Mouse (Mus musculus) intestine, embryonic 14.5 days (tissue): ENCODE results near the gene Glipr1l3. TPM values are rescaled to one million over a fixed set of nuclear protein-coding genes. Genes with fewer than 3 reads are reported as not detected.
"Not testable (repeated sequence)": the region's sequence is repeated elsewhere in the genome, so short reads cannot be mapped to it uniquely, and the experiment has no call there.

Source experiments
- ATAC-seq: fragments of 200-750 bp; cut with Nextera tagmentation; replicated peaks from 2 replicates; pipeline ENCODE4 v1.8.0; 2017; ENCODE audit warnings: low read depth, moderate number of reproducible peaks, moderate TSS enrichment, moderate library complexity; ENCODE audit not compliant: low FRiP score, low TSS enrichment
- DNase-seq: peaks from one replicate; pipeline ENCODE4 v3.0.0-alpha.2; 2018; ENCODE audit warnings: low spot score
- H3K27ac ChIP-seq: fragments of 300-500 bp; sonication (generic); 2 replicates; pipeline ENCODE4 v1.5.1; 2014; ENCODE audit warnings: low read depth, mild to moderate bottlenecking, control low read depth
- H3K27me3 ChIP-seq: fragments of 300-500 bp; sonication (generic); replicated peaks from 2 replicates; pipeline ENCODE4 v1.6.1; 2014; ENCODE audit warnings: low read length, control low read depth; ENCODE audit not compliant: control insufficient read depth, insufficient read depth
- H3K36me3 ChIP-seq: fragments of 300-500 bp; sonication (generic); 2 replicates; pipeline ENCODE4 v1.6.1; 2014; ENCODE audit warnings: low read length, control low read depth; ENCODE audit not compliant: control insufficient read depth, insufficient read depth
- H3K4me1 ChIP-seq: fragments of 300-500 bp; sonication (generic); replicated peaks from 2 replicates; pipeline ENCODE4 v1.6.1; 2014; ENCODE audit warnings: low read length, control low read depth, mixed read lengths; ENCODE audit not compliant: control insufficient read depth, insufficient read depth
- H3K4me2 ChIP-seq: fragments of 300-500 bp; sonication (generic); 2 replicates; pipeline ENCODE4 v1.6.1; 2014; ENCODE audit warnings: low read length
- H3K4me3 ChIP-seq: fragments of 300-500 bp; sonication (generic); 2 replicates; pipeline ENCODE4 v1.5.1; 2014; ENCODE audit warnings: low read depth, low read length, control low read depth, mixed read lengths
- H3K9ac ChIP-seq: fragments of 300-500 bp; sonication (generic); 2 replicates; pipeline ENCODE4 v1.6.1; 2014; ENCODE audit warnings: mild to moderate bottlenecking, low read length
- H3K9me3 ChIP-seq: fragments of 300-500 bp; sonication (generic); 2 replicates; pipeline ENCODE4 v1.6.1; 2016; ENCODE audit warnings: low read length, control low read depth; ENCODE audit not compliant: control insufficient read depth
- WGBS: fragments of 180-500 bp; shearing (Covaris S2); extraction: QIAGEN DNeasy Blood & Tissue Kit; methylation state at CpG from one replicate; pipeline ENCODE4 v1.1.7; 2014; 5-methylcytosine and 5-hydroxymethylcytosine counted together
- polyA plus RNA-seq: library from polyadenylated mRNA; unstranded; fragments of >200 nt; fragmentation: Nextera tagmentation; extraction: Ambion mirVana; gene quantifications from 2 replicates; pipeline ENCODE4 v1.2.1, GENCODE M21; 2014

Gene Glipr1l3
- polyA plus RNA-seq, 1 experiment from 2014 or later: not detected

DNA sequence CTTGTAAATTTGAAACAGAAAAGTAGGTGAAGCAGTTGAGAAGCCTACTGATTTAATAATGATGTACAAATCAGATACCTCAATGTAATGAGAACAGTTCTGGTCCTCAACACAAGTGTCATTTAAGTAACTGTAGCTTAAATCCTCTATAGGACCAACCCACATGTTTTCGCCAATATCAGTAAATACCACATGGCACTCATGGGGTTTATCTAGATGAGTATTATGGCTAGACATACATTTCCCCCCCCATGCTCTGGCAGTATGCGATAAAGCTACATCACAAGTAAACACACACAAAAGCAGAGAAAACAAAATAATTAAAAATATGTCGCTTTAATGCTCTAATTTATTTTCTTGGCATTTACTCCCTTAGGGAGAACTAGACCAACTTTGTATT lies 27.9 kb downstream of the Glipr1l3 start:
- WGBS: 88% methylated on average over 3 of the region's 3 CpGs

GRCm38 (mm10) chr10:112127682-112128230 lies 32.4 kb downstream of the Glipr1l3 start:
- not testable (repeated sequence) for ATAC-seq, H3K27me3 ChIP-seq, DNase-seq, H3K4me2 ChIP-seq, H3K36me3 ChIP-seq, H3K9ac ChIP-seq, H3K9me3 ChIP-seq, H3K27ac ChIP-seq, H3K4me1 ChIP-seq, H3K4me3 ChIP-seq
- WGBS: 80% methylated on average over 6 of the region's 6 CpGs

More for the DNA sequence above, 27.9 kb downstream of the Glipr1l3 start:
- H3K36me3 ChIP-seq: no peaks in the 10 kb centered on the region
- H3K9ac ChIP-seq: no peak overlapping the region
- no peaks in the 10 kb centered on the region for H3K4me1 ChIP-seq
- DNase-seq (no peak), ATAC-seq (no peak)
- H3K27me3 ChIP-seq: no peaks in the 10 kb centered on the region
- H3K4me3 ChIP-seq: no peak overlapping the region
- H3K27ac ChIP-seq: no peak overlapping the region
- H3K9me3 ChIP-seq: no peaks in the 10 kb centered on the region
- no peak overlapping the region for H3K4me2 ChIP-seq

- not testable (repeated sequence) for DNase-seq, H3K27ac ChIP-seq, H3K9me3 ChIP-seq, H3K27me3 ChIP-seq, ATAC-seq, H3K4me2 ChIP-seq, H3K9ac ChIP-seq, H3K4me1 ChIP-seq, H3K36me3 ChIP-seq, H3K4me3 ChIP-seq
- 63% methylated on average over 2 of the region's 2 CpGs for WGBS
These were observed 35.0 kb downstream of the Glipr1l3 start for GRCm38 (mm10) chr10:112125090-112125489.

- Histone ChIP-seq H3K27me3 (no peaks in the 10 kb centered on the region), H3K27ac (no peak overlapping the region), H3K9me3 (no peaks in the 10 kb centered on the region), H3K4me1 (no peaks in the 10 kb centered on the region), H3K4me3 (no peak overlapping the region), H3K9ac (no peak overlapping the region), H3K36me3 (no peaks in the 10 kb centered on the region), H3K4me2 (no peak overlapping the region)
- 91% methylated on average over 7 of the region's 7 CpGs for WGBS
- ATAC-seq (no peak), DNase-seq (no peak)
These were observed 49.7 kb downstream of the Glipr1l3 start for GRCm38 (mm10) chr10:112110401-112110800.

DNA sequence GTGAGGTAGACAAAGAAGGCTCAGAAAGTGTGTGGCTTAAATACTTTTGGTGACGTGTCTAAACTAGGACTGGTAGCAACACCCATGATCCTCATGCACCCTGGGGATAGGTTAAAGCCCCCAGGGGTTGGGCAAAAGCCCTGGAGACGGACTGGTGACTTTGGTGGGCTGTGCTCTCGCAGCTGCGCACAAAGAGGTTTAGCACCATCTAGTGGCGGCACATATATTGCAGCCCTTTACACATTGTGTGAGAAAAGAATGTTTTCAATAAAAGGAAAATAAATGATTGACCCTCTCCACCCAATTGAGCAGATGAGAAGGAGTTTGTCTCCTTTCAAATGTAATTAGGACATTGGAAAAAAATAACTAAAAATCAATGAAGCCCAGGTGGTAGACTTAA lies 54.3 kb downstream of the Glipr1l3 start:
- not testable (repeated sequence) for H3K9me3 ChIP-seq, H3K27me3 ChIP-seq, H3K4me3 ChIP-seq, H3K27ac ChIP-seq, H3K4me1 ChIP-seq, H3K9ac ChIP-seq, ATAC-seq, H3K36me3 ChIP-seq, H3K4me2 ChIP-seq
- peak; percentile 81 for DNase-seq
- WGBS: 3% methylated on average over 5 of the region's 5 CpGs

Other genes with a start within 250 kb of the Glipr1l3 start
- 47.4 and 47.6 TPM in 2 replicates for gene Krr1, start 187.7 kb downstream of the Glipr1l3 start, polyA plus RNA-seq
- 9.7 and 10.1 TPM in 2 replicates for gene Glipr1, start 157.7 kb downstream of the Glipr1l3 start, polyA plus RNA-seq
- gene Glipr1l1, start 100.1 kb downstream of the Glipr1l3 start, polyA plus RNA-seq: not detected in 2 replicates
- gene Glipr1l2, start 77.0 kb downstream of the Glipr1l3 start, polyA plus RNA-seq: not detected in 2 replicates
- 0.18 and 0.60 TPM in 2 replicates for gene Caps2, start 3.3 kb upstream of the Glipr1l3 start, polyA plus RNA-seq
- gene Kcnc2, start 110.8 kb upstream of the Glipr1l3 start, polyA plus RNA-seq: 0.89 and 1.3 TPM in 2 replicates